Mouse (Mus musculus) ovary, postnatal 36 days (tissue): ENCODE data around the gene Zc3h12d.

Source experiments
- DNase-seq: peaks from one replicate; pipeline ENCODE4 v3.0.0; 2022; ENCODE audit warnings: low spot score, mixed read lengths

Gene Zc3h12d

GRCm38 (mm10) chr10:7839551-7840352 is 7.5 kb downstream of the Zc3h12d start:
- peak; percentile 17 for DNase-seq

GRCm38 (mm10) chr10:7840353-7840733 is 8.1 kb downstream of the Zc3h12d start:
- no peak for DNase-seq

- DNase-seq, result no peak
Observed at GRCm38 (mm10) chr10:7840785-7841184, 8.5 kb downstream of the Zc3h12d start.

DNA sequence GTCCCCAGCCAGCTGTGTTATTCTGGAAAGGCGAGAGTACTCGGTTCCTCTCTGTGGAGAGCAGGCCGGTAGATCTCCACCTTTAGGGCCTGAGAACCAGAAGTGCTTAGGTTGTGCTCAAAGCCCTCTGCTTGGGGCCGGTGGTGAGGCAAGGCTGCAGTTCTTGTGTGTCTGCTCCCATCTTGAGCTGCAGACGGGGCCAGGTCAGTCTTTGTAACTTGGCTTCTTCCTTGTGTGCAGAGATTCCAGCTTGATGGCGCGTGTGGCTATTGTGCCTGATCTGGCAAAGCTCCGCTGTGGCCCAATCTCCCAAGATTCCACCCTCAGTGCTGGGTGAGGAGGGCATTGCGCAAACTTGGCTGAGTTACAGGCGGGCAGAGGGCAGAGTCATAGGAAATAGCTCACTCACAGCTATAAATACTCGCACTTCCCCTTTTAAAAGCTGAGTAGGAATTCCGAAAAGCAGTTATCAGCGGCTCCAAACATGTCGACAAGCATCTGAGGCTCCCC is 9.4 kb downstream of the Zc3h12d start:
- peak; percentile 65 for DNase-seq

GRCm38 (mm10) chr10:7843181-7843580 is 10.9 kb downstream of the Zc3h12d start:
- no peak for DNase-seq

DNA sequence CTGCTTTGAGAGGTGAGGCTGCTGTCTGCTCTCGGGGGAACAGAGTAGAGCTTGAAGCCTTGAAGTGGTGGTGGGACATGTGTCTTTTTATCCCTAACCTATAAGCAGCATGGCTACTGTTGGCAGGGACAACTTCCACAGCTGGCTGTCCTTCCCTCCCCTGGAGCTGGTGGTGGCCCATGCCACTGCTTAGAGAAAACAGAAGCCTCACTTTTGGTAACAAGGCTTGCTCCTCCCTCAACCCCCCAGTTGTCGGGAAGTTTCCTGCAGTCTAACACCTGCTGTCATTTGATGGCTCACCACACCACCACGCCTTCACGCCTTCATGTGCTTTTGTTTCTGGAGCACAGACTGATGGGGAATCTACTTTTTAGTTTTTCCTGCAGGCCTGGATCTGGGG is 11.9 kb downstream of the Zc3h12d start:
- no peak for DNase-seq

DNA sequence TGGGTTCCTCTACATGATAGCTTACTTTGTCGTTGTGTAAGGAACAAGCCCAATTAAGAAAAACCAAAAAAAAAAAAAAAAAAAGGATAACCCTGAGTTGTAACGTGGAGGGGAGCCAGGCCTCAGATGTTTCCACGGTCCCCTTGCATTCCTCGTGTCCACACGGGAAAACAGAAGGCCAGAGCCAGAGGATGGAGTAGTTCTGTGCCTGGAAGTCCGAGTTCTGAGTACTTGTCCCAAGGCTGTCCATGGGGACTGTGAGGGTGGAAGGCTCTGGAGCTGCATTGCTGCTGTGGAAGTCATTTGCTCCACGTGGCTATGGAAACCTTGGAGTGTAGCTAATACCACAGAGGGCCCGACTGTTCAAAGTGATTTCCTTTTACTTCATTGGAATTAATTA is 12.9 kb downstream of the Zc3h12d start:
- DNase-seq, result no peak

DNA sequence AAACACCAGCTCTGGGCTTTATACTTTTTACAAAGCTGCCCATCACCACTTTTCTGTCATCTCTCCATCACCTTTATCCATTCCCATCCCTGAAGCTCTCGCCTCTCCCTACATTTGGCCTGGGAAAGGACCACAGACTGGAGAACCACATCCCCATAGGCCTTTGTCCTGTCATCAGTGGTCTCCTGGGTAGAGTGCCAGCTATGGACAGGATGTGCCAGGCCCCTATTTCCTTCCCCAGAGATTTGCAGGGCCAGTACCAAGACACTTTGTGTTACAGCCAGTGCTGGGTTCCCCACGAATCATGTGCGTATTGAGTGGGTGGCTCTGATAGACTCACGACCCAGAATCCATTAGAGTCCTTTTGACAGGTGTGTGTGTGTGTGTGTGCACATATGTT is 13.7 kb downstream of the Zc3h12d start:
- no peak for DNase-seq

DNA sequence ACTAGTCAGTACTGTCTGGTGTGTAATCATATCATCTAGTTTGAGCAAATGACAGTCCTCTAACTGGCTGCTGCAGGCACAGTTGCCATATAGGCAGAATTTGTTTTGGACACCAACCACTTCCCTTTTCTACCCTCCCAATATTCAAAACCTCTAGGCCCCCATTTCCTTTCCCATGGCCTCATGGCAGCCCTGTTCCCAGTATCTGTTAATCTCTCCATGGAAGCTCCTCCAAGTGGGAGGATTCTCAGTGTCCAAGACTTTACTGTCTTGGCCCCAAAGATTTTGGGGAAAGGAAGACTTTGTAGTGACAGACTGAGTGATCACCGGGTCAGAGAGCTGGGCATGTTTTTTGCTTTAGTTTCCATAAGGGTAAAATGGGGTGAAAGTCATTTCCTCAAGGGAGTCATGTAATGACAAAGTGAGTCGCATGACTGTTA is 14.9 kb downstream of the Zc3h12d start:
- no peak for DNase-seq

DNA sequence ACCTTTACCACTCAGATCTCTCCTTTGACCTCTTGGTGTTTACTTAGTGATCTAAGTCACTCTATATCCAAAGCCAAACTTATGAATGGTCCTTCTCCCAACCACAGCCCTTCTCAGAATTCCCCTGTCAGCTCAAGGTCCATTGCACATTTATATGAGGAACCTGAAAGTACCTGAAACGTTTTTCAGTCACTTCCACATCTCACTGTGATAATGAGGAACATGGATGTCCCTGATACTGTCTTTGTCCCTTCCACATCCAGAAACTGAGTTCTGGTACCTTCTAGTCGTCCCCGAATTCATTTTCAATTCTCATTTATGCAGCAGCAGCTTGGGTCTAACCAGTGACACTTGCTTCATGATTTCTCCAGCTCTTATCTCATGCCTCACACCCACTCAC is 19.6 kb downstream of the Zc3h12d start:
- no peak for DNase-seq

DNA sequence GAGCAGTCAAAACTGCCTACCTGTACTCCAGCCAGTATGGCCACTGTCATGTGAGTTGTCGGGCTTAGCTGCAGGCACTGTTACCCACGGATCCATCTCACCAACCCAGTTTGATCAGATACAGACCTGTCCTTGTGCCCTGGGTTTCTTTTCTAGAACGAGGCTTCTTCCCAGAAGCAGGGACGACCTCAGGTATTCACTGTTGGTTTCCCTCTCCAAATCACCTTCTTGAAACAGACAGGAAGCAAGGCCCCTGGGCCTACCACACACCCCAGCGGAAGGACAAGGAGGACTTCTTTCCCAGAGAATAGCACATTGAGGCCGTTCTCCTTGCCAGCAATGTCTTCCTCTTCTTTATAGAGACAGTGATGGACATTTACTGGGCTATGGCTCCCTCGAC is 28.2 kb downstream of the Zc3h12d start:
- no peak for DNase-seq

DNA sequence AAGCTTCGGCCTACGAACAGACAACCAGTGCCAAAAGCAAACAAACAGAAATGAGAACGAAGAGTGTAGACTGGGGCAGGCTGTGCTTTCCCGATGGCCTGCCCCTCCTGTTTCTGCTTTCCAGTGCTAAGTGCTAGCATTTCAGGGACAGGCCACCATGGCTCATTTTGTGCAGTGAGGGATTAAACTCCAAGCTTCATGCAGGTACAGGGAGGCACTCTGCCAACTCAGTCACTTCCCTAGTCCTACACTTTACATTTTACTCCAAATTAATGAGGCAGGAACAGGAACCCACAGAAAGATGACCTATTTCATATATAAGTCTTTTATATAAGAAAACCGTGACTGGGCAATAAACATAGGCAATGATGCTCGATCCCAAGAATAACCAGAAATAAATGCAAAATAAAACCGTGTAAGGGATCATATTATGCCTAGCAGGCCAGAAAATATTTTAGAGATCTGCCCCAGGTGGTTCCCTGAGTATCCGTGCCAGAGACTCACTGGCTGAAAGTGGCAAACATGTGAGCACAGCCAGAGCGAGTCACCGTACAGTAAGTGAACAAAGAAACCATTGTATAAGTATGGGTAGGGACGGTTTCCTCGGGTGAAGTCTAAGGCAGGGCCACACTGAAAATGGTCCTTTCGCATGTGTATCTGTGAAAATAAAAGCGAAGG is 29.1 kb downstream of the Zc3h12d start:
- no peak for DNase-seq

- DNase-seq, result no peak
Observed at GRCm38 (mm10) chr10:7861937-7862657, 29.8 kb downstream of the Zc3h12d start.

DNA sequence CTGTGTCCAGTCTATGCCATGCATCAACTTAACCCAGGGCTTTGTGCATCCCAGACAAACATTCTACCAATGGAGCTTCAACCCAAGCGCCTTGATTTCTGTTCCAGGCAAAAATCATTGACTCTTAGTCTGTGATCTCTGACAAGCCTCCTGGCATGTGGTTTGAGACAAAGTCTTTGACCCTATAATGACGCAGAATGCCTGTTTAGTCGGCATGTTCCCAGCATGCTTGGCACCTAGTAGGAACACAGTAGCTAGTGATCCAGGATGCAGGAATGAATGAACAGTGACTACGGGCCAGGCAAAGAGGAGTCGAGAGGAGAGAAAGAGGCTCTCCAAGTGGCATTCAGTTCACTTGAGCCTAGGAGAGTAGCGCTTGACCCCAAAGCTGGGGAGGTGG is 31.1 kb downstream of the Zc3h12d start:
- no peak for DNase-seq

DNA sequence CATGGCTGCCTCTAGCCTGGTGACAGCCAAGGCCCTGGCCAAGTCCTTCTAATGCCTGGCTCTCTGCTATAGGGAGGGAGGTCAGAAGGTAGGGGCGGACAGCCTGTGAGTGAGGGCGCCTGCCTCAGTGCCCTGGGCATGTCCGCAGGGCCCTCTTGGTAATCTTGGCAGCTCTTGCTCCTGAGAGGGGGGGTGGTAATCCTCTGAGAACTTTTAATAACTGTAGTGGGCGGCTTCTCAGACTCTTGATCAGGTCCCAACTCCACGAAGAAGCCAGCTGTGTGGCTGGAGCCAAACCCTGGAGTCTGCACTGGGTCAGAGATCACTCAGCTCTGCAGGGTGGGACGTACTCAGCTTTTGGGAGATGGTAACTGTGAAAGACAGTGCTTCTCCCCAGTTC is 31.9 kb downstream of the Zc3h12d start:
- no peak for DNase-seq

GRCm38 (mm10) chr10:7864806-7865205 is 32.5 kb downstream of the Zc3h12d start:
- no peak for DNase-seq

DNA sequence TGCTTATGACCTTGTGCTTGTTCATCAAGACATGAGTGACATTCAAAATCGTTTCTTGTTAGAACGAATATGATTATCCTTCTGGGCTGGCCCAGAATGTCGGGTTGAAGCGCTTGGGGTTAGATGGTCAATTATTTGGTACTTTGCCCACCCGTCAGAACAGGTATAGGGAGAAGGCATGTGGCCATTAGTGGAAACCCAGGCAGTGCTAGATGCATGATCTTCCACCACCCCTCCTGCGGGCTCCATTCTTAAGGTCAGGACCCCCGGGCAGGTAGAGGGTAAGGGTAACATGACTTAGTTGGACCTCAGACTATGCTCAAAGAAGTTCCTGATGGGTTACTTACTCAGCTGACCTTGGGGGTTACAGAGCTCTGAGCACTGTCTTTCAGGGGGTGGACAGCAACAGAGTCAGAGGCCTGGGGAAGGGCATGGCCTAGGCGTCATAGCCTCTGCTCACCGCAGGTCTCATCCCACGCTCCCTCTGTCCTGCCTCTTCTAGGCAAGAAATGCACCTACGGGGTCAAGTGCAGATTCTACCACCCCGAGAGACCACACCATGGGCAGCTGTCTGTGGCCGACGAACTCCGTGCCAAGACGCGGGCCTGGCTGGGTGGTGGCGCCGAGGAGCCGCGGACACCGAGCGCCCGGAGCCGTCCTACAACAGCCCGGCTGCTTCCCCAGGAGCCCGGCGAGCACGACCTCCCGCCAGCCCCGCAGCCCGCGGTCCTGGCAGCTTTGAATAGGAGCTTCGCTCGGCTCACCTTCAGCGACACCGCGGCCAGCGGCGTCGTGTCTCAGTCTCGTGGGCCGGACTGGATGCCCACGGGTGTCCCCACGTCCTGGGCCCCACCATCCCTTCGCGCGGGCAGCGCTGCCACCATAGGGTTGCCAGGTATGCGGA is 34.7 kb downstream of the Zc3h12d start:
- DNase-seq, result peak; percentile 53

DNA sequence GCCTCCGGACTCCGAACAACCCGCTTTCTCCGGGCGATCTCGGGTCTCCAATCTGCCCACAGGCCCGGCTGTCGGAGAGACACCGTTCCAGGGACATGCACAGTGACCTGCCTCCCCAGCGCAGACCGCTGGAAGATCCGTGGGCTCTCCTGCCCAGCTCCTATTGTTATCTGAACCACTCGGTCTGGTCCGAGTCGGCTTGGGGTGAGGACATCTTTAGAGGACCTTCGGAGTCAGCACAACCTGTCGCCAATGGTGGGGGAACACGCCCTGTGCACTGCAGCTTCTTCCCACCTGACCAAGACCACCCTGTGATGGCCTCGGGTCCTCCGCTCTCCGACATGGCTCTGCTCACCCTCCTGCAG is 35.4 kb downstream of the Zc3h12d start:
- no peak for DNase-seq

GRCm38 (mm10) chr10:7869746-7870145 is 37.5 kb downstream of the Zc3h12d start:
- no peak for DNase-seq

- DNase-seq, result no peak
Observed at GRCm38 (mm10) chr10:7870571-7871315, 38.5 kb downstream of the Zc3h12d start.
